Mouse (Mus musculus) frontal cortex, adult 2 months (tissue): ENCODE measurements at regions not wholly inside any gene's neighbourhood (a gene's known extent, or its start where the extent isn't known, plus 50 kb on each side); places are given as distances from the start of the nearest gene placed in this dataset.

Experiments used
- DNase-seq, 2 experiments: peaks; one replicate each; pipeline ENCODE4 v3.0.0; 2022; ENCODE audit warnings: low spot score in 1 of 2; ENCODE audit errors: extremely low spot score in 1 of 2

DNA sequence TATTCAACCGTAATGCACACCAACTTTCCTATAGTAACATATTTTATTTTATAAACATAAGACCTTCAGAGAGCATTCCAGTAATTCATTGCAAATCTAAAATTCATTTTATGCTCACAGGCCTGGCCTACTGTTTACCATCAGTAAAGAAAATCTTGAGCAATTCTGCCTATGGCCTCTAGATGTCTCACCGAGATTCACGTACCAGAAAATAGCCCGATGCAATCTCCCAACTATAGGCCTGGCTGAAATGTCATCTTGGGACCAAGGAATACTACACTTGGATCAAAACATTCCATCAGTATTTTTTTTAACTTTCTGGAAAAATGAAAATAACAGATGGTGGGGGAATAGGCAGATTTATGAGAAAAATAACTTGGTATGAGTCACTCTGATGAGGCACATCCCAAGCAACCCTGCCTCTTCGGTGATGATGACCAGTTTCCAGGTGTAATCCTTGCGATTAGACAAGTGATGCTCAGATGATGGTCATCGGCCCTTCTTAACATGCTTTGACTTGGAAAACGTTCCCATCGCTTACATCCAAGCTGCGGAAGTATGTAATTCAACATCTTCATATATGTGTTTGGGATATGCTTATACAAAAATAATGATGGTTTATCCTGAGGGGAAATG lies 439.9 kb downstream of the Nyap2 start:
- DNase-seq, result peak in 1 of 2 experiments; percentile 61

DNA sequence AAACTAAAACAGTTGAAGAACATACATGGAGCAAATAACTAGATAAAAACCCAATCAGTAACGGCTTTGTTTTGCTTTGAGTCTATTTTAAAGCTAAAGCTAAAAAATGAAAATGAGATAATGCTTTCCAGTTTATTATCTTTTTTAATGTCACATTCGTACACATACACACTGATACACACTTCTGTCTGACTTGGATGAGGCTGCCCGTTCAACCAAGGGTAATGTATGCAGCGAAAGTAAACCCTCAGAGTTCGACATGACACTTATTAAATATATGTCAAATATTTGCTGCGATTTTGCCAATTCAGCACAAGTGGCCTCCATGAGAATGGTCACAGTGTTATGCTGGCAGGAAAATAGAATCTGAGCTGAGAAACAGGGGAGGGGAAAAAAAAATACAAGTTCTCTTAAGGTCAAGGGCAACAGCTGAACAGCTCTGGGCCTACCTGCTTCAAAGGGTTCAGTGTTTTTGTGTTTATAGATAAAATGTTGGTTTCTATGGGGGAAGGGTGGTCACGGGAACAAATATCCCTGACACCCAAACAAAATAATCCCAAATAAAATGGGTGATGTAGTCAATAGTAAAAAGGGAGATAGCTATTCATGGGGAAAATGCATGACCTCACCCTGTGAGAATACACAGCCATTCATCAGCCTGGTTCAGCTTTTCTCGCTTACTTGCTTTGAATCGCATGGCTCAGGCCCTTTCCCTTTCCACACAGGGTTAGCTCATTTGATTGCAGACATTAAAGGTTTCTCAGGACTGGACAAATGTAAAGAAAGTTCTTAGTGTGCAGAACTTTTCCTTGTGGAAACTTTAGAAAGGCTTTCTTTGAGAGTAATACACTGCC lies 443.9 kb downstream of the Nyap2 start:
- DNase-seq, result no peak

DNA sequence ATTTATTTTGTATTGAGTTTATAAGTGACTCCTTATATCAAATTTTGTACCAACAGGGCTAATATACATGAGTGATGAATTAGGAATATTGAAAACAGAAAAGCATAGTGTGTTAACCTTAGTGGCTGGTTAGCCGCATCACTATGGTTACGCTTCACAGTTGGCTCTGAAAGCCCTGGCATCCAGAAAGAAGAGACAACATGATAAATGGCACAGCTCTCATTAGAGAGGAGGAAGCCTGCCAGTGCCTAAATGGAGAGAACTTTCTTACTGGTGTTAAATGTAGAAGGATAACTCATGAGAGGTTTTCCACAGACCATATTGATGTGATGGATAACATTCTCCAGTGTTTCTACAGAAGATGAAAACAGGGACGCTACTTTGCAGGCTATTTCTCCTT lies 446.2 kb downstream of the Nyap2 start:
- no peak for DNase-seq

DNA sequence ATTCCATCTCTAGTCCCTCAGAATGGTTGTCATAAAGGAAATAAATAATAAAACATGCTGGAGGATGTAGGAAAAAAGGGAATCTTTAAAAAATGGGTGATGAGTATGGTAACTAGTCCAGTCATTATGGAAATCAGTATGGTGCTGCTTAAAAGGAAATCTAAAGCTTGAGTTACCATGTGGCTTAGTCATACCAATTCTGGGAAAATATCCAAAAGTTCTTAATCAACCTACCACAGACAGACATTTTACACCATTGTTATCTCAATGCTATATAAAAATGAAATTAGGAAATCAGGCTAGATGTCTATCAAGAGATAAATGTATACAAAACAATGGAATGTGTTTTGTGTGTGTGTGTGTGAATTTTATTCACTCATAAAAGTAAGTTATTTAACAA lies 449.1 kb downstream of the Nyap2 start:
- DNase-seq, result no peak

DNA sequence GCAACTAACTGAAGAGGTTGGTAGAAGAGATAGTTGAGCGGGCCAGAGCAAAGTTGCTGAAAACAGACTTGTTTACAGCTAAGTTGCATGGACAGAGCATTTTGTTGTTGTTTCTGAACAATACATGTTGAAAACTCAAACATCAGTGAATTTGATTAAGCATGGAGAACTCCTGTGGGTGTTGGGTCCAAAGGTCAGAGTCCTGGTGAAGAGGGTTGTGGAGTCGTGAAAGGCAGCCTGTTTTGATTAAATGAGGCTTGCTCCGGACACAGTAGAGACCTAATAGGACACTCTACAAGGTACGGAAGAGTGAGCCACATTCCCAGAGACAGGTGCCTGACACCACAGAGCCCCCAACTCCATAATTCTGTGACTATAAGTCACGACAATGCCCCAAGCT lies 461.1 kb downstream of the Nyap2 start:
- DNase-seq, result no peak

DNA sequence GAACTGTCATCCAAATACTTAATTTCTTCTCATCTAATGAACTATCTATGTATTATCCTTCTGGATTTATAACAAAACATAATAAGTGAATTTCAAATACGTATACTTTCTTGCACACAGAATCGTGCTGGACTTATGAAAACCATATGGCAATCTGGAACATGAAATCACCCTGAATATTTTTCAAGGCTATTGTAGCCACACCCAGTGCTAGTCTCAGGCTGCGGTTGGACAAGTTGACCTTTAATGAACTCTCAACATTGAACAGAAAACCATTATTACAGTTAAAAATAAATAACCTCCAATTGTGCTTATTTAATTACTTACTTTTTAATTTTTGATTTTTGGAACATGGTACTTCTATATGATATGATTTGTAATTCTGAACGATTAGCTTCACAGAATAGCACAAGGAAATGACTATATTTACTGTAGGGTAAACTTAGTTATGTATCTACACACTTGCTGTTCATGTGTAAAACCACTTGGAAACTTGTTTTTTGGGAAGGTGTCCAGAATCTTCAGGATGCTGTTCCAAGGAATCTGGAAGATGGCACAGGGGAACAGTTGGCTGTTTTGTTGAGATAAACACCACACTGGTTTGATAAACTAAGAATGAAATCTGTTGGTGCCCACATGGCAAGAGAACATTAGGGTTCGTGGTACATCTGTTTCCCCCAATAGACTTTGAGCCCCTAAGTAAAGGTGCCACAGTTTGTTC lies 463.0 kb downstream of the Nyap2 start:
- DNase-seq, result no peak

DNA sequence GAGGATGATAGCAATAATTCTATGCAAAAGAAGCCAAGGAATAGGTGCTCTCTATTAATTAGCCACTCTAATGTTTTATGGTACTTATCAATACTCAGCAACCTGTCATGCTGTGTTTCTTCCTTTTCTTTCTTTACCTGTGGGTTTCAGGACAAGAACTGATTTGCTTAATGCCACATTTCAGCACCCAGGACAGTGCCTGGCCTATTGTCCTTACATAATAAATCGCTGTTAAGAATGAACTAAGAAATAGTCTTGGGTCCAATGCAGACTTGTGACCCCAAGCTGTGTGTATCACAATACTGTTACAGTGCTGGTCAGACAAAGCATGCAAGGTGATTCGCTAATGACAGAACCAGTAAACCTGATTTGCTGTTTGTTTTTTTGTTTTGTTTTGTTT lies 472.2 kb downstream of the Nyap2 start:
- DNase-seq, result no peak

DNA sequence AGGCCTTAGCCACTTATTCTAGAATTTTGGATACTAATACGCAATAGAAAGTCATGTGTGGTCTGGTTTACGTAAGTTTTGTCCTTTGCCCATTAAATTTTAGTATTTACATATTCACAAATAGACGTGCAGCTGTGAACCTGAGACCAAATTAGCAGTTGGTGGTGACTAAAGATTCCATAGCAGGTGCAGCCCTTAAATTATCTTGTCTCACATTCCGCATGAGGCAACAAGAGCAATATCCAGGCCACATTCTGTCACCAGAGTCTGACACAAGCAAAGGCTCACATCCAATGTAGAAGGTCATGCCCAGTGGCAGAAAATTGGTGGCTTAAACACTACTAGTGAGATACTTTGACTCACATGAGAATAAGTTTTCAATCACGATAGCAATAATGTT lies 473.0 kb downstream of the Nyap2 start:
- DNase-seq, result no peak

DNA sequence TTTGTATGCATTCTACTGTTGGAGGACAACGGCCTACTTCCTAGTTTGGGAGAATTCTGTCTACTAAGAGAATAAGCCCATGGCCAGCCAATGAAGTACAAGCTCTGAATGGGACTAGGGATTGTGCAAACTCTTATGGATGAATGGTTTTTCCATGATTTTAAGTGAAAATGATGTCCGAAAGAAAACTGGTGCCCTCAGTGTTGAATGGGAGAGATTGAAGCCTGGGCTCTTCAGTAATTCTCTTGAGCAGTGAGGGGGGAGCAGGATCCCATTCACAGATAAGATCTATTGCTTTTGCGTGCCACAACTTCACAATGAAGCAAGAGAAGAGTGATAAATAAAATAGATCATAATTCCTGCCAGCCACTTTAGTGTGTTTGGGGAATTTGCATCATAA lies 476.0 kb downstream of the Nyap2 start:
- no peak for DNase-seq

DNA sequence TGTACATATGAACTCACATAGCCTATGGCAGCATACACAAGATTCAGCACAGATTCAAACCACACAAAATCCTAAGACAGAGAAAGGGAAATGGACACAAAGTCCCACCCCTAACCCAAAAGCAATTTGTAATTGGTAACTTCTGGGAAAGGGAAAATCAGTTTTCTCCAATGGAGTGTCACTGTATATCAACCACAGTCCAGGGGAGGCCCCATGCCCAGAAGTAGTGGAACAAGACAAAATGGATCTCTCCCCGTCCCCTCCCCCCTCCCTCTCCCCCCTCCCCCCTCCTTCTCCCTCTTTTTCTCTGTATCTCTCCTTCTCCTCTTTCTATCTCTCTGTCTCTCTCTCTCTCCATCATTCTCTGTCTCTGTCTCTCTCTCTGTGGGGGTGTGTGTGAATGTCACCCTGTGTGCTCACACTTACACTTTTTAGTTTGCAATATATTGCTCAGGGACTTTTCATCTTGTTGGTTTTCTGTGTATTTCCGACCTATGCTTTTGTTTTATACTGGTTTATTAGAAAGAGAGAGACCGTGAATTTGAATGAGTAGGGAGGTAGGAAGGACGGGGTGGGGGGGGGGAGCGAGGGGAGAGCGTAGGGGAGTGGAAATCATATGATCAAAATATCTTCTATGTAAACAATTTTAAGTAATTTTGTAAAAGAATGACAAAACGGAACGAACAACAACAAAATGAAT lies 500.4 kb downstream of the Nyap2 start:
- no peak for DNase-seq

DNA sequence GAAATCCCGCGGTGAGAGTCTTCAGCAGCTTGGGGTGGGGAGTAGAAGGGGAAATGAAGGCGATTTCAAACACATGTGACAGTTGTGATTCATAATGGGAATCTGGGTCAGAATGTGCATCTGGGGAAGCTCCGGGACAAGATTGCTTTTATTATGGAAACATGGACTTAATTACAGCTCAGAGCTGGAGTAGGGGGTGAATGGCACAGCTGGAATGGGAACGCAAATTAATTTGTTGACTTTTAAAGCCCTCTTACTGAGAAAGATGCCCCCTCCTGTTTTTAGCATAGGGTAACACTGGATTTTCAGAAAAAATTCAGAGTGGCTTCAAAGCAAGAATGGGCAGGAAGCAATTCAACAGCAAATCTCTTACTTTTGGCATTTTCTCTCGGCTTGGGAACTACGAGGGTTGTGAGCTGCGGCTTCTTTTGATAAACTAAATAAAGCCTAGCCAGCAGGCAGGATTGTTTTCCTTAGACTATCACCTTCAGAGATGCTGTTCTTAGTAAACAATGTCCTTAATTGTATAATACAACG lies 501.0 kb downstream of the Nyap2 start:
- DNase-seq, result peak in 1 of 2 experiments; percentile 27

DNA sequence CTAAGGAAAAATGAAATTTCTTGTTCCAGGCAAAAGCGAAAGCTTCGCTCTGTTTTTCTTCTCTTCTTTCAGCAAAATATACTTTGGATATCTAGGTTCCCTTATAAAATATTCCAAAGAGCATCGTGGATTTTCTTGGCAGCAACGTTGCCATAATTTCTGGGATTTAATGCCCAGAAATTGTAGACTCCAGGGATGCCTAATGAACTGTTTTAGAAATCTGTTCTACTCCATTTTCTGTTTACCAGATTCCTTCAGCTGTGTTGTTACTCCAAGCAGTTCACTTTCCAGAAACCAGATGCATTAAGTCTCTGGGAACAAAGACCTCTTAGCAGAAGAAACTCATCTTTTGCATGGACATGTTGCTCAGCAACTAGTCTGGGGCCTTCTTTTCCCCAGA lies 504.5 kb downstream of the Nyap2 start:
- no peak for DNase-seq

DNA sequence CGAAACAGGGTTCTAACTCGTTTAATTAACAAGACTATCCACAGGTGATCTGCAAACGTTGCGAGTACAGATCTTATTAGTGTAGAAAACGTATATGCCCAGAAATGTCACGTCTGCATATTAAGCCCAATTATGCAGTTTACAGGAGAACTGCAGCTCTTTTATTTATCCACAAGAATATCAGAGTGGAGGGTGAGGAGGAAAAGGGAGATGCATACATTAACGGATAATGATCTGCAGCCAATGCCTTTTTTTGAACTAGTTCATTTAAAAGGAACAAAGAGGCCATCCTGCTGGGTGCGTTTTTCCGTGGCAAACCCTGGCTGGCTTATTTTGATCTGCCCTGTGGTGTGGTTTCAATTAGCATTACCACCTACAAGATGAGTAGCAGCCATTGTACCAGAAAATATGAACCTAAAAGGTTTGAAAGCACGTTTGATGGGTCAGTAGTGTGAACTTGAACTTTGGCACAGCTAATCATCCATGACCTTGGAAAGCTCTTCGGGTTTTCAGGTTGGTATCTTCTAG lies 511.1 kb downstream of the Nyap2 start:
- no peak for DNase-seq

DNA sequence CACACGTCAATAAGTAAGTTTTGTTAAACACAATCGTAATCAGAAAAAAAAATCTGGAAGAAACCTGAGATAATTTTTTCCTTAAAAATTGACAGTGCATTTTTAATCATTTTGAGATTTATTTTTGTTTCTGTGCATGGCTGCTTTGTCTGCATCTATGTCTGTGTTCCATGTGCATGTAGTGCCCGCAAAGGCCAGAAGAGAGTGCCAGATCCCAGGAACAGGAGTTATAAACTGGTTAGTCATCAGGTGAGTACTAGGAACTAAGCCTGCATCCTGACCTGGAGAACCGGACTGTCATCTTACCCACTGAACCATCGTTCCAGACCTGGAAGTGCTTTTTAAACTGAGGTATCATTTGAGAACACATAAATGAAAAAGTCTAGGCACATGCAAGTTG lies 514.9 kb downstream of the Nyap2 start:
- DNase-seq, result no peak

DNA sequence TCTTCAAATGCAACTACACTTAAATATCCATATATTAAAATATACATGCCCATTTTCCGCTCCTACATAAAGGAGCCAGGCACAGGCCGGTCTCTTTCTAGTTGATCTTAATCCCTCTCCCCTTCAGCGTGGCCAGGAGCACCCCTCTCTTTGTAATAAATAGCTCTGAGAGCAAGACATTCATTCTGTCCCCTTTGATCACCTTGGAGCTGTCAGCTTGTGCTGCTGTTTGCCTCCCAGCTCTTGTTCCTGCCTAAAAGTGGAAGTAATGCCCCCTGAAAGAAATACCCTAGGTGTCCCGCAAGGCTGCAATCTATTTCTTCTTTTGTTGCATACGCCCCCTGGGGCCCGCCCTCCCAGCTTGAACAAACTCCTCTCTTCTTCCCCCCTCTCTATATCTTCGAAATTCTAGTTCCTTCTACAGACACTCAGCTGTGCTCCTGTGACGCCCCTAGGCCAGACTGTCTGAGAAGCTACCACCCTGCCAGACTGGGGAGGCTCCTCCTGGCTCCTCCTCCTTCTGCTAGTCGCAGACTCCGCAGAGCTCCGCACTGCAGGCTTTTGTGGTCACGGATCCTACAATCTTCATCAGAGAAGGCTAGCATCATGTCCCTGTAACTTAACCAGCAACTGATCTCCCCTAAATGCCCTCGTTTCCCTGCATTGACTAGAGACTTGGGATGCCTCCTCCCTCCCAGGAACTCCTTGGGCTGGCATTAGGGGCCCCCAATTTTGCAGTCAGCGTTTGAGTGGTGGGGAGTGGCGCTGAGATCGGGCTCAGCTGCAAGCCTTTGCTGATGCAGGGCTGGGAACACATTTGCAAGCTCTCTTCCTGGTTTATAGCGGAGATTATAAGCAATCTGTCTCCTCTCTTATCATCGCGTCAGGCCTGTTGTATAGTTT lies 516.8 kb downstream of the Nyap2 start:
- peak; percentile 17 to 55 for DNase-seq

DNA sequence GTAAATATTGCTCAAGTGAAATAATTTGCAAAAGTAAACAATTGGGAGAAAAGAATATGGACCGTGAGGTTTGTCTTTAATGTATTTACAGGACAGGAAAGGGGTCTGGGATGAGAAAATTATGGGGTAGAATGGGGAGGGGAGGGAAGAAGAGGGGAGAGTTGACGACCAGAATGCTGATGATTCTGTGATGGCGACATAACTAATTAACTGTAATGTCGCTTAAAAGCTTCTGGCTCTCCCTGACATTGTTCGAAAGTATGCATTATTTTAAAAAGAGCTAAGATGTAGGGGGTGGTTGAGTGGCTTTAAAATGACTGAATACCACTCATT lies 517.4 kb downstream of the Nyap2 start:
- DNase-seq, result no peak

DNA sequence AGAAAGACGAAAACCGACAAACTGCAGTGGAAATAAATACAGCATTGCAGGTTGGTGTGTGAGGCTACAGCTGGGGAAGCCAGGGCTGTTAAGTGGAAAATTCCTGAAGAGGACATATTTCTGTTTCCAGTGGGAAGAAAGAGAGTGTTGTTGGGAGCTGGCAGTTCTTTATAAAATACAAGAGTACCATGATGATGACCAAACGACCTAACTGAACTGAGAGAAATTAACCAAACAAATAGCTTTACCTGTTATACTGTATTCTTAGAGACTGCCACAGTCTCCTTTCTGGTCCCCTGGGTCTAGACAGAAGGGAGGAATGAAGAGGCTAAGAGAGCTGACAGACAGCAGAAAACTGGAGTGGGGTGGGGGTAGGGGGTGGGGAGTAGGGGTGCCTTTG lies 517.9 kb downstream of the Nyap2 start:
- DNase-seq, result no peak

DNA sequence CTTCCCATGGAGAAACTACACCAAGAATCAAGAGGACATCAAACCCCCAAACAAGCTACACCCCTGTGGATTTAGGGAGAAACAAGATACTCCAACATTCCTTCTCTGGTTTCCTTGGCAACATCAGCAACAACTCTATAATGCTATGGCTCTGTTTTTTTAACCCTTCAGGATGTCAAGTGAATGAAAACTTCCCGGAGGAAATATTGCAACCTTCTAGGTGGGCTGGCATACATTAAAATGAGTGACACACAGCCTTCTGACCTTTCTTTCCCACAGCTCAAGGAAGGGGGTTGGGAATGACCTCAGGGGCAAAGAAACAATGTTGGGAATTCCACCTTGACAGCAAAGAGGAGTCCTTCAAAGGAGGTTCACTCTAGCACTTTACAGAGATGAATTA lies 532.0 kb downstream of the Nyap2 start:
- no peak for DNase-seq

DNA sequence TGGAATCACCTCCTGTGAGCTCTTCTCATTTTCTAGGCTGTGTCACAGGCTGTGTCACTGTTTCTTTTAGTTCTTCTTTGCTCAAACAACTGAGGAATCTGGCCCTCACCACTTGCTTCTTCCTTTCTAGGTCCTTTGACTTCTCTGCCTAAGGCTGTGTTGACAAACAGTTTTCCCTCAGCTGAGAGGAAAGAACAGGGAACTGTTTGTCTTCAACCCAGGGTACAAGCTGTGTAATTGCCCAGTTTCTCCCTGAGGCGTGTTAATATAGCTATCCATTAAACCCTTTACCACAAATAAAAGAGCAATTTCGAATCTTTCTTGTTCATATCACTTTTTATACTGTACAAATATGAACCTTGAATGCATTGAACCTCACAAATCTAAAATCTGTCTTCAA lies 542.1 kb downstream of the Nyap2 start:
- DNase-seq, result no peak

DNA sequence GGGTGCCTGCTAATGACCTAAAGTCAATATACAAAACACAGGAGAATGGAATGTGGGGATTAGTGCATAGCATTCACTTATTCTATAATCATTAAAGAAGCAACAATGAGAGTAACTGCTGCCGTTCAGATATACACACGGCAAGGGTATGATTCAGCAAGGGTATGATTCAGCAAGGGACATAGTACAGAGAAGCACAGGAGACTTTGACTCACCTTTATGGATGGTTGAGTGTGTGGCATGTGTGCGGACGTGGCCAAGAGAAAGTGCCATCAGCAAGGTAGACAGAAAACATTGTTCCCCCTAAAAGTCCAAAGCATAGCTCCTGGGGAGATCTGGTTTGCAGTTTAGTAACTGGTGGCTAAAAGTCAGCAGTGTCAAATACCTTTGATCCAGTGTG lies 547.4 kb downstream of the Nyap2 start:
- DNase-seq, result no peak
